Mouse (Mus musculus): ENCODE data around the gene Sema4d.

- TF ChIP-seq USF1 (IDR thresholded peaks at IDR 0.05; ENCODE audit: low read depth, low read length), result no peak
- no peak for TF ChIP-seq TAL1 (IDR thresholded peaks at IDR 0.05; ENCODE audit: low read length)
- no peak for TF ChIP-seq POLR2AphosphoS2 (IDR thresholded peaks at IDR 0.05; ENCODE audit: low read length)
- TF ChIP-seq CTCF (IDR thresholded peaks at IDR 0.05 in 2 of 3, conservative IDR thresholded peaks at IDR 0.05 in 1 of 3; ENCODE audit: control insufficient read depth in 1 of 3, insufficient read depth in 1 of 3, low read depth in 2 of 3, low read length in 3 of 3, poor library complexity in 1 of 3, severe bottlenecking in 1 of 3), result peak in 1 of 3 experiments; percentile 23; a peak in 2 of 6 replicates
- no peak for TF ChIP-seq ZMIZ1 (IDR thresholded peaks at IDR 0.05; ENCODE audit: low read depth, low read length)
- TF ChIP-seq POLR2A (IDR thresholded peaks at IDR 0.05; ENCODE audit: control insufficient read depth in 1 of 2, insufficient read depth in 1 of 2, low read depth in 1 of 2, low read length in 2 of 2, poor library complexity in 1 of 2), result no peak
Observed at GRCm38 (mm10) chr13:51770647-51771427, 22.7 kb downstream of the Sema4d start.
